Mouse (Mus musculus) heart, adult 2 months (tissue): ENCODE measurements around the gene Dtnb.

Source experiments
- CTCF ChIP-seq: fragments of 200-600 bp; IDR thresholded peaks from 2 replicates; pipeline ENCODE4 v1.8.1; 2022; ENCODE audit warnings: antibody characterized with exemption, mild to moderate bottlenecking, moderate library complexity
- EP300 ChIP-seq: fragments of 200-500 bp; IDR thresholded peaks from 2 replicates; pipeline ENCODE4 v1.6.1; 2011; ENCODE audit warnings: low read depth, low read length, control low read depth; ENCODE audit not compliant: insufficient read depth
- POLR2A ChIP-seq: fragments of 200-500 bp; IDR thresholded peaks from 2 replicates; pipeline ENCODE4 v1.6.1; 2011; ENCODE audit warnings: mild to moderate bottlenecking, low read depth, low read length, control low read depth; ENCODE audit not compliant: insufficient read depth

DNA sequence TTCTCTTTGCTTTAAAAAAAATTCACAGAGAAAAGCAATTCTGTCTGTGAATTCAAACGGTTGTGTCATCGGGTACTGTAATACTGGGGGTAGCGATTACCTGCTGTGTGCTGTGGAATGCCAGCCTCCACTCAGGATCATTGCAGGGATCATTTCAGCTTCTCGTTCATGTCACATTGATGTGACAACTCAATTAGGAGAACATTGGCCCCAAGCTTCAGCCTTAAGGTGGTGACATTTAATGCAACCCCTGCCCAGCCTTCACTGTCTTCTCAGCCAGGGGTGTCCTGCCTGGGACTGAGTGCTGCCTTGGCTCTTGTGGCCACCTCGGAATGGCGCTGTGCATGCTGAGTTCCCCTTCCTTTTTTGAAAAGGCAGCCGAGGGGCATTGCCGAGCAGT, 101.7 kb downstream of the Dtnb start:
- no peak for TF ChIP-seq CTCF
- TF ChIP-seq POLR2A: no peak
- TF ChIP-seq EP300: no peak
